Comparison of ENCODE assay signal across 10 mouse cellular contexts in the genomic region with DNA sequence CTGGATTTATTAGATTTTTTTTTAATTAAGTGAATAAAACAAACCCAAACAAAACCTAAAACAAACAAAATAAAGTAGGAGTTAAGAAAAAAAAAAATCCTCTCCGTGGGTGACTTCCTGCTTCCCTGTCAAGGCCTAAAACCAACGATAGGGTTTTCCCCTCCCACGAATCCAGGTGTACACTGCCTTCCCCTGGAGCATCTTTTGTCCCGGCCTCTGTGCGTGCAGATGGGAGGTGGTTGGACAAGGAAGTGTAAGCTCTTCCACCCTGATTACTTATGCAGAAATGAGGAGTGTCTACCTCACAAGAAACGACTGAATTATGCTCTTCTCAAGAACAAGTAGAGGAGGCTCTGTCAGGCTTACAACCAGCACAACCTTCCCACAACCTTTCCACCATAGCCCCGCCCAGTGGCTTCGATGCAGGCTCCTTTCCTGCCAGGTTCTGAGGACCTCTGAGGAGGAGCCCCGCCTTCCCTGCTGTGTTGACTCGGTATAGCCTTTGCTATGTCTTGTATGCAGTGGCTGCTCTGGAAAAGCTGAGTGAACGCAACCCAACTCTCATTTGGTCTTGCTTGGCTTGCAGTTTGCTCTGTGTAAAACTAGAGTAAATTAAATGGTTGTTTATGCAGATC. TPM values are rescaled to one million over a fixed set of nuclear protein-coding genes. Genes with fewer than 3 reads are reported as not detected.
DNase-seq lines count a peak whose midpoint lies in the region; ATAC-seq and TF ChIP-seq lines count a peak whose summit lies in the region.
"Had no signal": no experiment of that assay in that cellular context is flagged by ENCODE, and none has a peak within 500 bp of the region (broad histone marks: within the 10 kb centered on the region; RNA-seq: fewer than 3 reads in every experiment).

No protein-coding gene starts in this region.

- no peaks in the 10 kb centered on the region for H3K9me3 ChIP-seq in ES-E14 (ENCODE audit: control insufficient read depth, insufficient read depth, low read depth, low read length)
- H3K9me3 ChIP-seq in heart, embryonic 13.5 days: no peaks in the 10 kb centered on the region
- no peaks in the 10 kb centered on the region for H3K9me3 ChIP-seq in limb, embryonic 14.5 days (ENCODE audit: control insufficient read depth, low read length)
- H3K9me3 ChIP-seq in neural tube, embryonic 13.5 days: no peaks in the 10 kb centered on the region

- no peak overlapping the region for H3K4me3 ChIP-seq in ES-E14 (ENCODE audit: insufficient read depth in 1 of 2, low read depth in 1 of 2, low read length in 2 of 2, poor library complexity in 1 of 2, severe bottlenecking in 1 of 2)
- H3K4me3 ChIP-seq in heart, embryonic 13.5 days: peak overlapping the region; percentile 51
- H3K4me3 ChIP-seq in limb, embryonic 14.5 days (replicated peaks; ENCODE audit: low read length): peak overlapping the region; percentile 21
- H3K4me3 ChIP-seq in neural tube, embryonic 13.5 days: no peak overlapping the region

- H3K27ac ChIP-seq in ES-E14 (ENCODE audit: insufficient read depth, low read depth, low read length, poor library complexity, severe bottlenecking): no peak overlapping the region
- no peak overlapping the region for H3K27ac ChIP-seq in heart, embryonic 13.5 days (replicated peaks)
- H3K27ac ChIP-seq in limb, embryonic 14.5 days (replicated peaks; ENCODE audit: low read depth, low read length): no peak overlapping the region
- H3K27ac ChIP-seq in neural tube, embryonic 13.5 days (replicated peaks): peak overlapping the region; percentile 76

- no peaks in the 10 kb centered on the region for H3K36me3 ChIP-seq in ES-E14 (ENCODE audit: control insufficient read depth, insufficient read depth, low read length, poor library complexity, severe bottlenecking)
- no peaks in the 10 kb centered on the region for H3K36me3 ChIP-seq in heart, embryonic 13.5 days
- no peaks in the 10 kb centered on the region for H3K36me3 ChIP-seq in limb, embryonic 14.5 days (ENCODE audit: control insufficient read depth, insufficient read depth, low read length)
- no peaks in the 10 kb centered on the region for H3K36me3 ChIP-seq in neural tube, embryonic 13.5 days

- peaks cover 0 to 9% of the 10 kb centered on the region in 2 experiments; a peak in 1 of 4 replicates for H3K4me1 ChIP-seq in ES-E14 (ENCODE audit: control insufficient read depth in 2 of 2, insufficient read depth in 2 of 2, low read length in 2 of 2, poor library complexity in 1 of 2)
- H3K4me1 ChIP-seq in heart, embryonic 13.5 days: peaks cover 28% of the 10 kb centered on the region
- H3K4me1 ChIP-seq in limb, embryonic 14.5 days (ENCODE audit: control insufficient read depth, insufficient read depth, low read length): 0 out of 2 replicates have a peak, but pooled peaks cover 8% of the 10 kb centered on the region
- H3K4me1 ChIP-seq in neural tube, embryonic 13.5 days (replicated peaks): peaks cover 28% of the 10 kb centered on the region

- H3K4me2 ChIP-seq in heart, embryonic 13.5 days: peak overlapping the region; percentile 74
- peak overlapping the region; percentile 50 for H3K4me2 ChIP-seq in limb, embryonic 14.5 days (replicated peaks; ENCODE audit: low read depth, low read length, severe bottlenecking)
- peak overlapping the region; percentile 50 for H3K4me2 ChIP-seq in neural tube, embryonic 13.5 days

- TF ChIP-seq POLR2A in limb, embryonic 14.5 days (IDR thresholded peaks at IDR 0.05; ENCODE audit: borderline replicate concordance, extremely low read depth, insufficient read depth, insufficient read length): no peak

- peak; percentile 86 for DNase-seq in heart, adult 11 months
- no peak for DNase-seq in heart, postnatal 25 days (ENCODE audit: low spot score)
- peak; percentile 61 for DNase-seq in ES-E14 (ENCODE audit: low read depth, low spot score)
- no peak for DNase-seq in limb, embryonic 14.5 days (ENCODE audit: low spot score)
- DNase-seq in spleen, postnatal 36 days (ENCODE audit: low spot score in 2 of 2): no peak
- no peak for DNase-seq in c-Kit-positive CD71-positive TER-119-positive erythroid progenitor cells, embryonic 14.5 days (ENCODE audit: low spot score)

- H3K27me3 ChIP-seq in heart, embryonic 13.5 days (replicated peaks): no peaks in the 10 kb centered on the region
- H3K27me3 ChIP-seq in limb, embryonic 14.5 days (ENCODE audit: control insufficient read depth, insufficient read depth, low read length): no peaks in the 10 kb centered on the region
- H3K27me3 ChIP-seq in neural tube, embryonic 13.5 days: no peaks in the 10 kb centered on the region
- H3K27me3 ChIP-seq: Patski had no signal

- intact Hi-C loops in heart, postnatal 25 days (cut with DNase I): loop anchor here (5.0 kb wide), 3 partner anchors 36 to 186 kb away; a partner anchor contains a TSS

- in situ Hi-C loops in ES-E14 (cut with MboI; ENCODE audit: low sequenced_read_pairs in 2 of 2, unreplicated experiment in 2 of 2): no loop called here

- no peak for ATAC-seq in heart, embryonic 13.5 days (ENCODE audit: extremely low read depth, insufficient number of reproducible peaks, low FRiP score, low TSS enrichment)
- no peak for ATAC-seq in limb, embryonic 14.5 days (ENCODE audit: low FRiP score, low read depth)
- 0 out of 2 replicates have a peak, but pooled peaks have one; percentile 12 for ATAC-seq in neural tube, embryonic 13.5 days (ENCODE audit: low read depth)
- ATAC-seq: Patski had no signal

- H3K9ac ChIP-seq in ES-E14 (ENCODE audit: insufficient read depth, low read depth, low read length, poor library complexity, severe bottlenecking): no peak overlapping the region
- H3K9ac ChIP-seq in heart, embryonic 13.5 days: peak overlapping the region; percentile 77
- no peak overlapping the region for H3K9ac ChIP-seq in limb, embryonic 14.5 days (ENCODE audit: low read depth, low read length, severe bottlenecking)
- H3K9ac ChIP-seq in neural tube, embryonic 13.5 days: no peak overlapping the region; the same call in 1 of the 2 replicates

- WGBS in heart, embryonic 13.5 days: 14% methylated on average over 11 of the region's 11 CpGs
- 13% methylated on average over 11 of the region's 11 CpGs for WGBS in limb, embryonic 14.5 days
- 16% methylated on average over 11 of the region's 11 CpGs for WGBS in neural tube, embryonic 13.5 days

TF ChIP-seq in ES-E14, 5 proteins besides CTCF, POLR2A, EP300 and RAD21:
- TF ChIP-seq ZNF384 (IDR thresholded peaks at IDR 0.05; ENCODE audit: low read depth, low read length) (no peak), MAFK (IDR thresholded peaks at IDR 0.05; ENCODE audit: insufficient read depth, low read depth, low read length) (no peak), CHD2 (IDR thresholded peaks at IDR 0.05; ENCODE audit: low read depth, low read length) (no peak), ZC3H11A (IDR thresholded peaks at IDR 0.05; ENCODE audit: borderline replicate concordance, low read depth, low read length) (no peak), HCFC1 (IDR thresholded peaks at IDR 0.05; ENCODE audit: borderline replicate concordance, insufficient read depth, low read length) (no peak)

RNA-seq across cellular contexts. Expression of a gene that starts 5.2 kb away (rescaled TPM):
- not detected for total RNA-seq in heart, postnatal 25 days (2021)
- not detected in 2 replicates for total RNA-seq in ES-E14 (2012; rRNA removed)
- polyA plus RNA-seq in heart, embryonic 13.5 days (2015; fragmentation: Nextera tagmentation; extraction: Ambion mirVana): not detected in 2 replicates
- polyA plus RNA-seq in limb, embryonic 14.5 days (2012; rRNA removed): 0.04 TPM in 1 of 2 replicates, not detected in the other
- not detected in 2 replicates for polyA plus RNA-seq in limb, embryonic 14.5 days (2014; fragmentation: Nextera tagmentation; extraction: Ambion mirVana)
- 0.13 TPM in 1 of 2 replicates, not detected in the other for polyA plus RNA-seq in neural tube, embryonic 13.5 days (2015; fragmentation: Nextera tagmentation; extraction: Ambion mirVana)
- polyA plus RNA-seq: large intestine, adult 2 months; Patski had no signal

RNA-seq across cellular contexts. Expression of a gene that starts 35.2 kb away (rescaled TPM):
- total RNA-seq in heart, postnatal 25 days (2021): 10 to 100 TPM; 17.2 to 18.2 TPM
- total RNA-seq in ES-E14 (2012; rRNA removed): 9.0 and 13.9 TPM in 2 replicates
- polyA plus RNA-seq in heart, embryonic 13.5 days (2015; fragmentation: Nextera tagmentation; extraction: Ambion mirVana): 6.0 and 7.1 TPM in 2 replicates
- polyA plus RNA-seq in limb, embryonic 14.5 days (2012; rRNA removed): 14.3 and 16.9 TPM in 2 replicates
- 13.7 and 16.1 TPM in 2 replicates for polyA plus RNA-seq in limb, embryonic 14.5 days (2014; fragmentation: Nextera tagmentation; extraction: Ambion mirVana)
- 11.5 and 12.1 TPM in 2 replicates for polyA plus RNA-seq in neural tube, embryonic 13.5 days (2015; fragmentation: Nextera tagmentation; extraction: Ambion mirVana)

Comparison
In these comparisons a context has a peak if more than half of its experiments do, and no peak if none do; other contexts are left out.
1. DNase-seq: peak in heart, adult 11 months (single experiment) and ES-E14 (single experiment); none in heart, postnatal 25 days (single experiment), limb, embryonic 14.5 days (single experiment), spleen, postnatal 36 days (0 of 2) and c-Kit-positive CD71-positive TER-119-positive erythroid progenitor cells, embryonic 14.5 days (single experiment).
2. H3K4me3 ChIP-seq: peak in heart, embryonic 13.5 days (single experiment) and limb, embryonic 14.5 days (single experiment); none in ES-E14 (0 of 2) and neural tube, embryonic 13.5 days (single experiment).
3. Peak in every context shown above with its lines, with median percentiles within 50 percentile points of each other: H3K4me2 ChIP-seq.